Mouse (Mus musculus) MEL (cell line): ENCODE data around the gene Spock1.

Source experiments
- JUND ChIP-seq: IDR thresholded peaks from 2 replicates; pipeline ENCODE4 v1.6.1; 2011; ENCODE audit warnings: low read depth, mild to moderate bottlenecking, improper control_type of control experiment, low read length
- SIN3A ChIP-seq: IDR thresholded peaks from 2 replicates; pipeline ENCODE4 v1.6.1; 2012; ENCODE audit warnings: low read length, improper control_type of control experiment, inconsistent platforms

- TF ChIP-seq JUND = no peak
- TF ChIP-seq SIN3A = no peak
Measured at GRCm38 (mm10) chr13:57786278-57786677, 121.9 kb downstream of the Spock1 start.
